Mouse (Mus musculus) cerebellum, postnatal 10 days (tissue): Measurements from ENCODE around the gene Mettl6.

ENCODE experiments used
- DNase-seq, 2 experiments: peaks; one replicate each; pipeline ENCODE4 v3.0.0; 2021; ENCODE audit warnings: mixed read lengths in 2 of 2

Mettl6 gene

GRCm38 (mm10) chr14:31494975-31495455 is at the start of gene Mettl6:
Gene Mettl6, minus strand, starts transcription at chr14:31495040.
- peak; percentile 92 to 93 for DNase-seq

GRCm38 (mm10) chr14:31543885-31544442 is 49.1 kb upstream of the Mettl6 start:
- no peak for DNase-seq

GRCm38 (mm10) chr14:31537298-31537697 is 42.5 kb upstream of the Mettl6 start:
- DNase-seq: peak; percentile 88 to 89

GRCm38 (mm10) chr14:31532656-31533055 is 37.8 kb upstream of the Mettl6 start:
- no peak for DNase-seq

GRCm38 (mm10) chr14:31531506-31532148 is 36.8 kb upstream of the Mettl6 start:
- DNase-seq: no peak

GRCm38 (mm10) chr14:31530847-31531246 is 36.0 kb upstream of the Mettl6 start:
- DNase-seq: no peak

GRCm38 (mm10) chr14:31525040-31525810 is 30.4 kb upstream of the Mettl6 start:
- DNase-seq: no peak

GRCm38 (mm10) chr14:31521318-31521717 is 26.5 kb upstream of the Mettl6 start:
- no peak for DNase-seq

- peak in 1 of 2 experiments; percentile 36 for DNase-seq
Observed at GRCm38 (mm10) chr14:31519165-31519564, 24.3 kb upstream of the Mettl6 start.

GRCm38 (mm10) chr14:31515895-31516294 is 21.1 kb upstream of the Mettl6 start:
- DNase-seq: no peak

- DNase-seq: no peak
Observed at GRCm38 (mm10) chr14:31510322-31510721, 15.5 kb upstream of the Mettl6 start.

GRCm38 (mm10) chr14:31509911-31510310 is 15.1 kb upstream of the Mettl6 start:
- peak; percentile 71 to 74 for DNase-seq

GRCm38 (mm10) chr14:31506456-31506855 is 11.6 kb upstream of the Mettl6 start:
- peak; percentile 70 to 71 for DNase-seq

GRCm38 (mm10) chr14:31503406-31503805 is 8.6 kb upstream of the Mettl6 start:
- DNase-seq: no peak

- DNase-seq: no peak
Observed at GRCm38 (mm10) chr14:31499526-31499925, 4.7 kb upstream of the Mettl6 start.

- DNase-seq: no peak
Observed at GRCm38 (mm10) chr14:31496241-31496646, 1.4 kb upstream of the Mettl6 start.

GRCm38 (mm10) chr14:31495538-31495937 is 698 bp upstream of the Mettl6 start:
- DNase-seq: no peak

GRCm38 (mm10) chr14:31494349-31494974 is 378 bp downstream of the Mettl6 start, which contains the start of gene Eaf1:
Gene Eaf1, plus strand, starts transcription at chr14:31494399.
- DNase-seq: peak; percentile 39 to 58

- no peak for DNase-seq
Observed at GRCm38 (mm10) chr14:31493901-31494300, 939 bp downstream of the Mettl6 start.

GRCm38 (mm10) chr14:31488055-31488454 is 6.8 kb downstream of the Mettl6 start:
- no peak for DNase-seq

GRCm38 (mm10) chr14:31486465-31486864 is 8.4 kb downstream of the Mettl6 start:
- no peak for DNase-seq

- no peak for DNase-seq
Observed at GRCm38 (mm10) chr14:31482417-31482816, 12.4 kb downstream of the Mettl6 start.

- DNase-seq: no peak
Observed at GRCm38 (mm10) chr14:31473297-31473696, 21.5 kb downstream of the Mettl6 start.
